In genomic region chr17:73804592-73805271, GRCm38 (mm10) we compare ENCODE assay signal across 8 mouse cellular contexts. TPM values are rescaled to one million over a fixed set of nuclear protein-coding genes. Genes with fewer than 3 reads are reported as not detected.
A peak's percentile ranks its signal among the peaks of the same experiment; 100 is the strongest.
DNase-seq lines count a peak whose midpoint lies in the region; ATAC-seq and TF ChIP-seq lines count a peak whose summit lies in the region.

No protein-coding gene starts in this region.

- peak overlapping the region; percentile 62 for H3K4me2 ChIP-seq in hindbrain, postnatal 0 days (ENCODE audit: low read depth, low read length)

- peak overlapping the region; percentile 84 for H3K27ac ChIP-seq in gastrocnemius, adult 2 months
- peak overlapping the region; percentile 72 for H3K27ac ChIP-seq in hindbrain, postnatal 0 days

- H3K27me3 ChIP-seq in hindbrain, postnatal 0 days (ENCODE audit: insufficient read depth, low read length) = no peaks in the 10 kb centered on the region

- WGBS in hindbrain, postnatal 0 days = under 1% methylated on average over 45 of the region's 45 CpGs

- TF ChIP-seq CTCF in gastrocnemius, adult 2 months (IDR thresholded peaks at IDR 0.05) = peak; percentile 77
- peak; percentile 77 for TF ChIP-seq CTCF in hindbrain, postnatal 0 days (IDR thresholded peaks at IDR 0.05; ENCODE audit: low read depth)

- H3K36me3 ChIP-seq in hindbrain, postnatal 0 days (ENCODE audit: insufficient read depth, low read length) = no peaks in the 10 kb centered on the region

- H3K9ac ChIP-seq in hindbrain, postnatal 0 days (replicated peaks; ENCODE audit: low read length) = peak overlapping the region; percentile 62

- H3K4me3 ChIP-seq in gastrocnemius, adult 2 months = peak overlapping the region; percentile 87
- peak overlapping the region; percentile 59 for H3K4me3 ChIP-seq in hindbrain, postnatal 0 days (ENCODE audit: low read length)

- H3K4me1 ChIP-seq in hindbrain, postnatal 0 days (ENCODE audit: insufficient read depth, low read length) = no peaks in the 10 kb centered on the region; the same call in 1 of the 2 replicates

- intact Hi-C loops in gastrocnemius, adult 2 months (cut with DNase I) = loop anchor here (1.0 kb wide), 1 partner anchor 78 kb away; no protein-coding TSS in a partner anchor

- no peaks in the 10 kb centered on the region for H3K9me3 ChIP-seq in hindbrain, postnatal 0 days (ENCODE audit: low read length)

- ATAC-seq in hindbrain, postnatal 0 days = peak; percentile 97

- peak; percentile 94 for DNase-seq in T-cell, adult 2 months (ENCODE audit: low spot score)
- DNase-seq in cerebellum, postnatal 25 days = peak; percentile 95 to 96
- peak; percentile 90 for DNase-seq in gastrocnemius, adult 2 months
- peak; percentile 96 for DNase-seq in hindbrain, postnatal 0 days (ENCODE audit: low spot score)
- DNase-seq in left cerebral cortex, adult 18-20 months (ENCODE audit: low spot score in 2 of 2) = peak; percentile 93 to 97
- peak; percentile 92 to 96 for DNase-seq in lung, postnatal 4 days
- DNase-seq in right cerebral cortex, adult 18-20 months = peak; percentile 98
- peak; percentile 65 for DNase-seq in urinary bladder, adult 2 months (ENCODE audit: low spot score)

RNA-seq across cellular contexts. Expression of gene Ehd3, which starts 0.8 kb away (rescaled TPM):
- 1 to 10 TPM; 3.4 to 5.9 TPM for total RNA-seq in gastrocnemius, adult 2 months (2021)
- total RNA-seq in hindbrain, postnatal 0 days (2014; rRNA removed) = 42.7 and 51.6 TPM in 2 replicates
- polyA plus RNA-seq in hindbrain, postnatal 0 days (2015; fragmentation: Nextera tagmentation; extraction: Ambion mirVana) = 22.8 and 25.5 TPM in 2 replicates
- total RNA-seq in left cerebral cortex, adult 18-20 months (2021) = 10 to 100 TPM; 83.7 to 88.8 TPM
- 5.9 and 7.2 TPM in 2 replicates for polyA plus RNA-seq in urinary bladder, adult 2 months (2012; rRNA removed)

Comparison
In these comparisons a context has a peak if more than half of its experiments do, and no peak if none do; other contexts are left out.
1. Peak in every context shown above with its lines: DNase-seq, ATAC-seq, H3K4me3 ChIP-seq and H3K27ac ChIP-seq.